Mouse (Mus musculus) kidney, adult 2 months (tissue): Measurements from ENCODE around the gene Cdc42.

Experiments used
- CTCF ChIP-seq: fragments of 200-500 bp; conservative IDR thresholded peaks from 2 replicates; pipeline ENCODE4 v1.5.1; 2011; ENCODE audit warnings: low read depth, mild to moderate bottlenecking, control low read depth, low read length, moderate library complexity, mixed read lengths; ENCODE audit not compliant: insufficient read depth, insufficient read length
- POLR2A ChIP-seq: fragments of 200-500 bp; IDR thresholded peaks from one replicate; pipeline ENCODE4 v1.6.1; 2011; ENCODE audit warnings: low read depth, low read length, control low read depth

- TF ChIP-seq CTCF (no peak), POLR2A (no peak)
These were observed 70.9 kb downstream of the Cdc42 start for GRCm38 (mm10) chr4:137286662-137286953.
